Mouse (Mus musculus) neural tube, embryonic 15.5 days (tissue): ENCODE data around the gene Myo1e. TPM values are rescaled to one million over a fixed set of nuclear protein-coding genes. Genes with fewer than 3 reads are reported as not detected.

Experiments used
- ATAC-seq: fragments of 200-750 bp; cut with Nextera tagmentation; 2 replicates; pipeline ENCODE4 v1.8.0; 2017; ENCODE audit warnings: mild to moderate bottlenecking, moderate TSS enrichment, moderate library complexity; ENCODE audit not compliant: low FRiP score
- H3K27ac ChIP-seq: fragments of 300-500 bp; sonication (generic); replicated peaks from 2 replicates; pipeline ENCODE4 v1.5.1; 2015; ENCODE audit warnings: mild to moderate bottlenecking, inconsistent platforms
- H3K27me3 ChIP-seq: fragments of 300-500 bp; sonication (generic); replicated peaks from 2 replicates; pipeline ENCODE4 v1.6.1; 2015; ENCODE audit warnings: inconsistent platforms
- H3K36me3 ChIP-seq: fragments of 300-500 bp; sonication (generic); 2 replicates; pipeline ENCODE4 v1.6.1; 2015; ENCODE audit warnings: inconsistent platforms
- H3K4me1 ChIP-seq: fragments of 300-500 bp; sonication (generic); 2 replicates; pipeline ENCODE4 v1.6.1; 2015; ENCODE audit warnings: inconsistent platforms
- H3K4me2 ChIP-seq: fragments of 300-500 bp; sonication (generic); 2 replicates; pipeline ENCODE4 v1.6.1; 2015; ENCODE audit warnings: inconsistent platforms, mild to moderate bottlenecking, moderate library complexity
- H3K4me3 ChIP-seq: fragments of 300-500 bp; sonication (generic); replicated peaks from 2 replicates; pipeline ENCODE4 v1.5.1; 2015; ENCODE audit warnings: mild to moderate bottlenecking, inconsistent platforms
- H3K9ac ChIP-seq: fragments of 300-500 bp; sonication (generic); replicated peaks from 2 replicates; pipeline ENCODE4 v1.6.1; 2015; ENCODE audit warnings: mild to moderate bottlenecking, inconsistent platforms
- H3K9me3 ChIP-seq: fragments of 300-500 bp; sonication (generic); replicated peaks from 2 replicates; pipeline ENCODE4 v1.6.1; 2016; ENCODE audit warnings: inconsistent platforms
- WGBS: fragments of 180-500 bp; shearing (Covaris S2); methylation state at CpG from one replicate; pipeline ENCODE4 v1.1.7; 2015; ENCODE audit warnings: mixed read lengths; 5-methylcytosine and 5-hydroxymethylcytosine counted together
- polyA plus RNA-seq: library from polyadenylated mRNA; unstranded; fragments of >200 nt; fragmentation: Nextera tagmentation; extraction: Ambion mirVana; gene quantifications from 2 replicates; pipeline ENCODE4 v1.2.1, GENCODE M21; 2015

Myo1e gene
- polyA plus RNA-seq, 1 experiment from 2014 or later: 5.3 TPM

GRCm38 (mm10) chr9:70406596-70406995, 199.4 kb downstream of the Myo1e start:
- no peaks in the 10 kb centered on the region for H3K4me1 ChIP-seq
- no peak overlapping the region for H3K4me2 ChIP-seq
- peaks cover 32% of the 10 kb centered on the region for H3K36me3 ChIP-seq
- H3K27me3 ChIP-seq: no peaks in the 10 kb centered on the region
- no peak overlapping the region for H3K9ac ChIP-seq
- H3K4me3 ChIP-seq: no peak overlapping the region
- no peaks in the 10 kb centered on the region for H3K9me3 ChIP-seq
- H3K27ac ChIP-seq: no peak overlapping the region
- 93% methylated on average over 3 of the region's 3 CpGs for WGBS
- no peak for ATAC-seq

- H3K27ac ChIP-seq: no peak overlapping the region
- no peaks in the 10 kb centered on the region for H3K27me3 ChIP-seq
- no peak overlapping the region for H3K4me3 ChIP-seq
- no peaks in the 10 kb centered on the region for H3K4me1 ChIP-seq
- peaks cover 47% of the 10 kb centered on the region for H3K36me3 ChIP-seq
- ATAC-seq: no peak
- WGBS: 95% methylated on average over 3 of the region's 3 CpGs
- no peaks in the 10 kb centered on the region for H3K9me3 ChIP-seq
- H3K4me2 ChIP-seq: no peak overlapping the region
- no peak overlapping the region for H3K9ac ChIP-seq
Observed at GRCm38 (mm10) chr9:70408791-70409190, 201.6 kb downstream of the Myo1e start.

- no peak overlapping the region for H3K4me2 ChIP-seq
- ATAC-seq: no peak
- no peaks in the 10 kb centered on the region for H3K27me3 ChIP-seq
- no peak overlapping the region for H3K9ac ChIP-seq
- H3K36me3 ChIP-seq: peaks cover 47% of the 10 kb centered on the region
- WGBS: 95% methylated on average over 8 of the region's 8 CpGs
- H3K4me1 ChIP-seq: no peaks in the 10 kb centered on the region
- H3K4me3 ChIP-seq: no peak overlapping the region
- no peak overlapping the region for H3K27ac ChIP-seq
- no peaks in the 10 kb centered on the region for H3K9me3 ChIP-seq
Observed at GRCm38 (mm10) chr9:70409743-70410142, 202.6 kb downstream of the Myo1e start.

GRCm38 (mm10) chr9:70410668-70411067, 203.5 kb downstream of the Myo1e start:
- ATAC-seq: no peak
- no peak overlapping the region for H3K9ac ChIP-seq
- no peaks in the 10 kb centered on the region for H3K27me3 ChIP-seq
- no peaks in the 10 kb centered on the region for H3K4me1 ChIP-seq
- H3K9me3 ChIP-seq: no peaks in the 10 kb centered on the region
- H3K4me2 ChIP-seq: no peak overlapping the region
- no peak overlapping the region for H3K27ac ChIP-seq
- peaks cover 47% of the 10 kb centered on the region for H3K36me3 ChIP-seq
- H3K4me3 ChIP-seq: no peak overlapping the region
- WGBS: 88% methylated on average over 11 of the region's 11 CpGs

GRCm38 (mm10) chr9:70413038-70413437, 205.9 kb downstream of the Myo1e start:
- peaks cover 41% of the 10 kb centered on the region for H3K36me3 ChIP-seq
- no peak overlapping the region for H3K4me3 ChIP-seq
- no peaks in the 10 kb centered on the region for H3K9me3 ChIP-seq
- no peak overlapping the region for H3K4me2 ChIP-seq
- no peaks in the 10 kb centered on the region for H3K27me3 ChIP-seq
- H3K4me1 ChIP-seq: no peaks in the 10 kb centered on the region
- ATAC-seq: no peak
- H3K27ac ChIP-seq: no peak overlapping the region
- 96% methylated on average over 7 of the region's 7 CpGs for WGBS
- H3K9ac ChIP-seq: no peak overlapping the region

- Histone ChIP-seq H3K4me2 (no peak overlapping the region), H3K9ac (no peak overlapping the region), H3K4me1 (peaks cover 4% of the 10 kb centered on the region), H3K4me3 (no peak overlapping the region), H3K27ac (no peak overlapping the region), H3K9me3 (no peaks in the 10 kb centered on the region), H3K27me3 (no peaks in the 10 kb centered on the region), H3K36me3 (peaks cover 23% of the 10 kb centered on the region)
- WGBS: 82% methylated on average over 3 of the region's 3 CpGs
- no peak for ATAC-seq
Observed at GRCm38 (mm10) chr9:70416412-70416811, 209.3 kb downstream of the Myo1e start.

GRCm38 (mm10) chr9:70421257-70422056, 214.3 kb downstream of the Myo1e start, which contains the start of gene Ccnb2:
Ccnb2 (minus strand) TSS chr9:70421547.
- H3K9me3 ChIP-seq: no peaks in the 10 kb centered on the region
- H3K4me2 ChIP-seq: peak within 1 kb of the TSS; percentile 90
- H3K4me3 ChIP-seq: peak within 1 kb of the TSS; percentile 44
- peak; percentile 96 for ATAC-seq
- H3K27ac ChIP-seq: no peak within 1 kb of the TSS
- 2% methylated on average over 45 of the region's 45 CpGs for WGBS
- no peaks in the 10 kb centered on the region for H3K27me3 ChIP-seq
- no peak within 1 kb of the TSS; the same call in none of the 2 replicates for H3K9ac ChIP-seq
- H3K36me3 ChIP-seq: peaks cover 25% of the 10 kb centered on the region
- peaks cover 10% of the 10 kb centered on the region for H3K4me1 ChIP-seq

- Histone ChIP-seq H3K4me2 (no peak overlapping the region), H3K9ac (no peak overlapping the region), H3K9me3 (no peaks in the 10 kb centered on the region), H3K36me3 (peaks cover 35% of the 10 kb centered on the region), H3K4me3 (no peak overlapping the region), H3K4me1 (peaks cover 10% of the 10 kb centered on the region), H3K27ac (no peak overlapping the region), H3K27me3 (no peaks in the 10 kb centered on the region)
- 98% methylated on average over 2 of the region's 2 CpGs for WGBS
- no peak for ATAC-seq
Observed at GRCm38 (mm10) chr9:70422661-70423060, 215.5 kb downstream of the Myo1e start.

- Histone ChIP-seq H3K27ac (no peak overlapping the region), H3K4me2 (no peak overlapping the region), H3K4me1 (no peaks in the 10 kb centered on the region), H3K9ac (no peak overlapping the region), H3K36me3 (peaks cover 39% of the 10 kb centered on the region), H3K4me3 (no peak overlapping the region), H3K27me3 (no peaks in the 10 kb centered on the region), H3K9me3 (no peaks in the 10 kb centered on the region)
- ATAC-seq: no peak
- WGBS: 98% methylated on average over 4 of the region's 4 CpGs
Observed at GRCm38 (mm10) chr9:70439959-70440358, 232.8 kb downstream of the Myo1e start.

DNA sequence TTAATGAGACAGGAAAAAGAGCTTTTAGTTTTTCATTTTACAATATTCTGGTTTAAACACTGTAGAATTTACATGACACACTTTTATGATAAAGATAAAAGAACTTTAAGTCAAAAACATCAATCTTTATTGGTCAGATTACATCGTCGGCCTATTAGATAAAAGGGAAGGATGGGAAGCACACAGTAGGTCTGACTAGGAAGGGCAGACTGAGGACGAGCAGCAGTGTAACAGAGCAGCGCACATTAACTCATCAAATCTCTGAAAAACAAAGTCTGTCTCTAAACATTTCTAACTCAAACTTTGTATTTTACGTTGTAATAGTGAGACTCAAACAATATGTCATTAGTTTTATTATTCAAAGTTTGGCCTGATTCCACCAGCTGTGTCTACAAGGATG, 241.9 kb downstream of the Myo1e start:
- Histone ChIP-seq H3K27ac (no peak overlapping the region), H3K36me3 (peaks cover 31% of the 10 kb centered on the region), H3K4me1 (no peaks in the 10 kb centered on the region), H3K4me2 (no peak overlapping the region), H3K4me3 (no peak overlapping the region), H3K9ac (no peak overlapping the region), H3K27me3 (no peaks in the 10 kb centered on the region), H3K9me3 (no peaks in the 10 kb centered on the region)
- 93% methylated on average over 5 of the region's 5 CpGs for WGBS
- no peak for ATAC-seq
